Mouse (Mus musculus): ENCODE measurements around the gene Snrpd3. TPM values are rescaled to one million over a fixed set of nuclear protein-coding genes. Genes with fewer than 3 reads are reported as not detected.
A peak's percentile ranks its signal among the peaks of the same experiment; 100 is the strongest.
"Not testable (repeated sequence)": the region's sequence is repeated elsewhere in the genome, so short reads cannot be mapped to it uniquely, and the experiment has no call there.

Gene Snrpd3
- polyA plus RNA-seq, 1 experiment: 43.7 TPM

DNA sequence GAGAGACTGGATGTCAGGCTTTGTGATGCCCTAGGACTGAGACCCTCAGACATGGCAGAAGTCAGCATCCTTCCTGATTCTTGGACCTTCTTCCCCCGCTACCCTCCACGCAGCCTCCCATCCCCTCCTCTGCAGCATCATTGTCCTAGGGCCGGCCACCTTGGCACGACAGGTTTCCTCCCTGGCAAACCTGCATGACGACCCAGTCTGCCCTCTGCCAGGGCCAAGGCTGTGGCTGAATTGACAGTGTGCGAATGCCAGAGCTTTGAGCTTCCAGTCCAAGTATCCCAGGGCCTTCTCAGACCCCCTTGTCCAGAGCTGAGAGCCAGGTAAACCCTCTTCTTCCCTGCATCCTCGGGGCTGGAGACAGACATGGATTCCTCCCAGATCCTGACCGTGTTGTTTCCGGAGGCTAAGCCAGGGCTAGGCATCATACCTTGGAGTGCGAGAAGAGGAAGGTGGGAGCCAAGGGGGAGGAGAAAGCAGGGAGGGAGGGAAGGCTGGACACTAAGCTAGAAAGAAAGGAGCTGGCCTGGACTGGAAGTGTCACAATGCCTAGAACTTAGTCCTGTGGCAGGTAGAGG lies 43.8 kb downstream of the Snrpd3 start, which contains the start of gene Ggt1:
Ggt1 (plus strand) TSS at position 534 of the 584 bp plus-strand sequence.
- no peak for TF ChIP-seq POLR2A (IDR thresholded peaks at IDR 0.05; ENCODE audit: extremely low read depth, insufficient read depth, low read length)
- no peak for TF ChIP-seq CTCF (IDR thresholded peaks at IDR 0.05; ENCODE audit: extremely low read depth, insufficient read depth, low read length)
- Histone ChIP-seq H3K27ac (ENCODE audit: insufficient read depth, low read length) (no peak within 1 kb of the TSS), H3K4me1 (ENCODE audit: control insufficient read depth, insufficient read depth, low read length) (0 out of 2 replicates have a peak, but pooled peaks cover 3% of the 10 kb centered on the region), H3K4me3 (ENCODE audit: insufficient read depth, low read length) (peak within 1 kb of the TSS; percentile 59; the same call in 1 of the 2 replicates)

GRCm38 (mm10) chr10:75562596-75562995 lies 45.2 kb downstream of the Snrpd3 start:
- H3K4me3 ChIP-seq (ENCODE audit: insufficient read depth, low read length): no peak overlapping the region
- 0 out of 2 replicates have a peak, but pooled peaks cover 3% of the 10 kb centered on the region for H3K4me1 ChIP-seq (ENCODE audit: control insufficient read depth, insufficient read depth, low read length)
- TF ChIP-seq CTCF (IDR thresholded peaks at IDR 0.05; ENCODE audit: extremely low read depth, insufficient read depth, low read length): no peak
- no peak for TF ChIP-seq POLR2A (IDR thresholded peaks at IDR 0.05; ENCODE audit: extremely low read depth, insufficient read depth, low read length)
- no peak overlapping the region for H3K27ac ChIP-seq (ENCODE audit: insufficient read depth, low read length)

- H3K4me3 ChIP-seq (ENCODE audit: insufficient read depth, low read length): no peak overlapping the region
- H3K4me1 ChIP-seq (ENCODE audit: control insufficient read depth, insufficient read depth, low read length): no peaks in the 10 kb centered on the region
- TF ChIP-seq POLR2A (IDR thresholded peaks at IDR 0.05; ENCODE audit: extremely low read depth, insufficient read depth, low read length): no peak
- TF ChIP-seq CTCF (IDR thresholded peaks at IDR 0.05; ENCODE audit: extremely low read depth, insufficient read depth, low read length): no peak
- H3K27ac ChIP-seq (ENCODE audit: insufficient read depth, low read length): no peak overlapping the region
Observed at GRCm38 (mm10) chr10:75564687-75565265, 47.4 kb downstream of the Snrpd3 start.

DNA sequence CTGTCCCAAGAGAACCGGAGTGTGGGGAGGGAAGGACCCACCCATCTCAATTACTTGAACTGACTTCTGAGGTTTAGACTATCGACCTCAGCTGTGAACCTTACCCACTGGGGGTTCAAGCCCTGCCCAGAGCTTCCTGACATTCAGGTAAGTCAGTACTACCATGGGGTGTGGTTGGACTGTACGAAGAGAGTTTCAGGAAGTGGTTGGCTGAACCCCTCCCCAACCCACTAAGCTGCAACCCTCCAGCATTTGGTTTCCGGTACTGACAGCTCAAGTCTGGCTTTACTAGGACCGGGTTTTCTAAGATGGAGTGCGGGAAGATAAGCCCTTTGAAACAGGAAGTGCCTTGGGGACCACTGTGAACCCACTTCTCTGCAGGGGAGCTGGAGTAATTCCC lies 48.1 kb downstream of the Snrpd3 start:
- H3K27ac ChIP-seq (ENCODE audit: insufficient read depth, low read length): no peak overlapping the region
- H3K4me1 ChIP-seq (ENCODE audit: control insufficient read depth, insufficient read depth, low read length): no peaks in the 10 kb centered on the region
- TF ChIP-seq CTCF (IDR thresholded peaks at IDR 0.05; ENCODE audit: extremely low read depth, insufficient read depth, low read length) (no peak), POLR2A (IDR thresholded peaks at IDR 0.05; ENCODE audit: extremely low read depth, insufficient read depth, low read length) (no peak)
- H3K4me3 ChIP-seq (ENCODE audit: insufficient read depth, low read length): no peak overlapping the region

GRCm38 (mm10) chr10:75565906-75566305 lies 48.6 kb downstream of the Snrpd3 start:
- Histone ChIP-seq H3K4me3 (ENCODE audit: insufficient read depth, low read length) (no peak overlapping the region), H3K4me1 (ENCODE audit: control insufficient read depth, insufficient read depth, low read length) (no peaks in the 10 kb centered on the region), H3K27ac (ENCODE audit: insufficient read depth, low read length) (no peak overlapping the region)
- TF ChIP-seq CTCF (IDR thresholded peaks at IDR 0.05; ENCODE audit: extremely low read depth, insufficient read depth, low read length): no peak
- TF ChIP-seq POLR2A (IDR thresholded peaks at IDR 0.05; ENCODE audit: extremely low read depth, insufficient read depth, low read length): no peak

DNA sequence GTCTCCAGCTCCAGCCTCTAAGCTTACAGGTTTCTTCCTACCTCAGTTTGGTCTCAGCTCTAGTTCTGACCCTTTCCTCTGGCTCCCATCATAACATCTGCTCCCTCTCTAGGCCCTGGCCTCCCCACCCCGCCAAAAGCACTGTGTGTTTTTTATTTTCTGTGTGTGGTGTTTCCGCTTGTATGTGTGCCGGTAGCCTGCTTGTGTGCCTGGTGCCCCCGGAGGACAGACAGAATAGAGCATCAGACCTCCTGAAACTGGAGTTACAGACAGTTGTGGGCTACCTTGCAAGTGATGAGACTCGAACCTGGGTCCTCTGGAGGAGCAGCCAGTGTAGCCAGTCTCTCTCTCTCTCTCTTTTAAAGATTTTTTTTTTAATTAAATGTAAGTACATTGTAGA lies 49.0 kb downstream of the Snrpd3 start:
- H3K27ac ChIP-seq (ENCODE audit: insufficient read depth, low read length): no peak overlapping the region
- H3K4me3 ChIP-seq (ENCODE audit: insufficient read depth, low read length): no peak overlapping the region
- H3K4me1 ChIP-seq (ENCODE audit: control insufficient read depth, insufficient read depth, low read length): no peaks in the 10 kb centered on the region
- no peak for TF ChIP-seq CTCF (IDR thresholded peaks at IDR 0.05; ENCODE audit: extremely low read depth, insufficient read depth, low read length)

GRCm38 (mm10) chr10:75566765-75567164 lies 49.4 kb downstream of the Snrpd3 start:
- H3K4me1 ChIP-seq (ENCODE audit: control insufficient read depth, insufficient read depth, low read length); H3K27ac ChIP-seq (ENCODE audit: insufficient read depth, low read length); H3K4me3 ChIP-seq (ENCODE audit: insufficient read depth, low read length): not testable (repeated sequence)

GRCm38 (mm10) chr10:75568029-75568428 lies 50.7 kb downstream of the Snrpd3 start:
- H3K27ac ChIP-seq (ENCODE audit: insufficient read depth, low read length): no peak overlapping the region
- TF ChIP-seq POLR2A (IDR thresholded peaks at IDR 0.05; ENCODE audit: extremely low read depth, insufficient read depth, low read length) (no peak), CTCF (IDR thresholded peaks at IDR 0.05; ENCODE audit: extremely low read depth, insufficient read depth, low read length) (no peak)
- H3K4me3 ChIP-seq (ENCODE audit: insufficient read depth, low read length): no peak overlapping the region
- no peaks in the 10 kb centered on the region for H3K4me1 ChIP-seq (ENCODE audit: control insufficient read depth, insufficient read depth, low read length)

GRCm38 (mm10) chr10:75568441-75568840 lies 51.1 kb downstream of the Snrpd3 start:
- Histone ChIP-seq H3K27ac (ENCODE audit: insufficient read depth, low read length) (no peak overlapping the region), H3K4me1 (ENCODE audit: control insufficient read depth, insufficient read depth, low read length) (no peaks in the 10 kb centered on the region), H3K4me3 (ENCODE audit: insufficient read depth, low read length) (no peak overlapping the region)
- TF ChIP-seq CTCF (IDR thresholded peaks at IDR 0.05; ENCODE audit: extremely low read depth, insufficient read depth, low read length): no peak
- no peak for TF ChIP-seq POLR2A (IDR thresholded peaks at IDR 0.05; ENCODE audit: extremely low read depth, insufficient read depth, low read length)

- Histone ChIP-seq H3K4me3 (ENCODE audit: insufficient read depth, low read length) (no peak overlapping the region), H3K27ac (ENCODE audit: insufficient read depth, low read length) (no peak overlapping the region), H3K4me1 (ENCODE audit: control insufficient read depth, insufficient read depth, low read length) (no peaks in the 10 kb centered on the region)
- TF ChIP-seq CTCF (IDR thresholded peaks at IDR 0.05; ENCODE audit: extremely low read depth, insufficient read depth, low read length) (no peak), POLR2A (IDR thresholded peaks at IDR 0.05; ENCODE audit: extremely low read depth, insufficient read depth, low read length) (no peak)
Observed at GRCm38 (mm10) chr10:75568851-75569250, 51.5 kb downstream of the Snrpd3 start.
